Mouse (Mus musculus) hindbrain, postnatal 0 days (tissue): Measurements from ENCODE around the gene Sh3bgrl2. TPM values are rescaled to one million over a fixed set of nuclear protein-coding genes. Genes with fewer than 3 reads are reported as not detected.
A peak's percentile ranks its signal among the peaks of the same experiment; 100 is the strongest.

Source experiments
- ATAC-seq: fragments of 200-750 bp; cut with Nextera tagmentation; 2 replicates; pipeline ENCODE4 v1.8.0; 2017; ENCODE audit warnings: mild to moderate bottlenecking, moderate TSS enrichment, moderate library complexity
- DNase-seq: peaks from one replicate; pipeline ENCODE4 v3.0.0-alpha.2; 2015; ENCODE audit warnings: low spot score
- H3K27ac ChIP-seq: fragments of 300-500 bp; sonication (generic); 2 replicates; pipeline ENCODE4 v1.5.1; 2014; ENCODE audit warnings: mild to moderate bottlenecking
- H3K27me3 ChIP-seq: fragments of 300-500 bp; sonication (generic); 2 replicates; pipeline ENCODE4 v1.6.1; 2014; ENCODE audit warnings: low read length, mixed read lengths; ENCODE audit not compliant: insufficient read depth
- H3K36me3 ChIP-seq: fragments of 300-500 bp; sonication (generic); 2 replicates; pipeline ENCODE4 v1.6.1; 2014; ENCODE audit warnings: low read length, mixed read lengths; ENCODE audit not compliant: insufficient read depth
- H3K4me1 ChIP-seq: fragments of 300-500 bp; sonication (generic); 2 replicates; pipeline ENCODE4 v1.6.1; 2014; ENCODE audit warnings: antibody characterized with exemption, low read length, mixed read lengths; ENCODE audit not compliant: insufficient read depth
- H3K4me2 ChIP-seq: fragments of 300-500 bp; sonication (generic); 2 replicates; pipeline ENCODE4 v1.6.1; 2014; ENCODE audit warnings: low read depth, mild to moderate bottlenecking, low read length, moderate library complexity, mixed read lengths
- H3K4me3 ChIP-seq: fragments of 300-500 bp; sonication (generic); 2 replicates; pipeline ENCODE4 v1.5.1; 2014; ENCODE audit warnings: low read length
- H3K9ac ChIP-seq: fragments of 300-500 bp; sonication (generic); replicated peaks from 2 replicates; pipeline ENCODE4 v1.6.1; 2014; ENCODE audit warnings: mild to moderate bottlenecking, low read length, moderate library complexity, mixed read lengths
- H3K9me3 ChIP-seq: fragments of 300-500 bp; sonication (generic); 2 replicates; pipeline ENCODE4 v1.6.1; 2016; ENCODE audit warnings: low read length, mixed read lengths
- CTCF ChIP-seq: IDR thresholded peaks from 2 replicates; pipeline ENCODE4 v1.5.1; 2016; ENCODE audit warnings: antibody characterized with exemption, control low read depth, low read depth
- WGBS: fragments of 180-500 bp; shearing (Covaris S2); extraction: QIAGEN DNeasy Blood & Tissue Kit; methylation state at CpG from one replicate; pipeline ENCODE4 v1.1.7; 2014; 5-methylcytosine and 5-hydroxymethylcytosine counted together
- polyA plus RNA-seq: library from polyadenylated mRNA; unstranded; fragments of >200 nt; fragmentation: Nextera tagmentation; extraction: Ambion mirVana; gene quantifications from 2 replicates; pipeline ENCODE4 v1.2.1, GENCODE M21; 2015
- total RNA-seq: library from RNA; depleted of rRNA; stranded (reverse); fragments of >200 nt; gene quantifications from 2 replicates; pipeline ENCODE4 v1.2.3, GENCODE M21; 2014

The Sh3bgrl2 gene
- total and polyA plus RNA-seq, 2 experiments from 2014 or later = 7.1 to 11.9 TPM

DNA sequence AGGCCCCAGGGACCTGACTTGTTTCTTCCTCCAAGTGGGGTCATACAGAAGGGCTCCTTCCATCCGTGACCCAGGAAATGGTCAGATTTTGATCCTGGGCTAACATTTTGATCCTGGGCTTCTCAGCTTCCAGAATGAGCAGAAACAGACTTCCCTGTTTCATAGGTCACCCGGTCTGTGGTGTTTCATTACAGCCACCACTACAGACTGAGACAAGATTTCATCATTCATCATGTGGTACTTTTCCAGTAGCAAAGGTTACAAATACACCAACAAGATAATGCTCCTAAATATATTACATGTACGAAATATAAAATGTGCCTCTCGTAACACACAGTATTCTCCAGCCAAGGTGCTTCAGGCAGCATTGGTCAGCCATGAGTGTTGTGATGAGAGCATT is 27.3 kb downstream of the Sh3bgrl2 start:
- ATAC-seq (no peak), DNase-seq (no peak)
- Histone ChIP-seq H3K27me3 (no peaks in the 10 kb centered on the region), H3K9me3 (no peaks in the 10 kb centered on the region), H3K36me3 (0 out of 2 replicates have a peak, but pooled peaks cover 4% of the 10 kb centered on the region), H3K4me2 (no peak overlapping the region), H3K27ac (no peak overlapping the region), H3K4me3 (no peak overlapping the region), H3K4me1 (peaks cover 3% of the 10 kb centered on the region; the same call in 1 of the 2 replicates), H3K9ac (no peak overlapping the region)
- TF ChIP-seq CTCF = no peak
- 91% methylated on average over 4 of the region's 4 CpGs for WGBS

DNA sequence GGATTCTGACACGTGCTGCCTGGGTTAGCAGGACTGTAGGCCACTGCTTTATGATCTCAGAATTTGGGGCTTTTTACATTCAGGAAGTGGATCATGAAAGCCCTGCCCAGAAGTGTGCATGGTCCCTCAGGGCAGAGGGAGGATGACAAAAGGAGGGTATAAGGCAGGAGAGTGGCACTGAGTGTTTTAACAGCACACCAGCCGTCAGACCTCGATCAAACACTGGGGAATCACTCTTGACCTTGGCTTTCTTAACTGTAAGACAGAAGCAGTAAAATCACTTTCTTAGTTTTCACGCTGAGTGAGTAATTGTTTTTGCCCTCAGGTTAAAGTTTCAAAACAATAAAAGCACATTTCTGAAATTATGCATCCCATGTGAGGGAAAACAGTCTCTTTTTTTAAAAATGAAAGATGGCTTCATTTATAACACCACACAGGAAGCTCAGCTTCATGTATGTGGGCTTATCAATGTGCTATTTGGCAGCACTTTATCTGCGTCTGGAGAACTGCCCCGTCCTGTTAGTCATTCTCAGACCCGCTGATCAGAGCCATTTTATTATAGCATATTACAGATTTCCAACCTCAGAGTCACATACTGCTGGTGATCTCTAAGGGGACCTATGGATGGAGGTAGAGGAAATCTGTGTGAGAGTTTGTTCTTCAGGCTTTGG is 28.0 kb downstream of the Sh3bgrl2 start:
- Histone ChIP-seq H3K4me2 (no peak overlapping the region), H3K4me1 (peaks cover 3% of the 10 kb centered on the region; the same call in 1 of the 2 replicates), H3K9ac (no peak overlapping the region), H3K36me3 (0 out of 2 replicates have a peak, but pooled peaks cover 4% of the 10 kb centered on the region), H3K27ac (no peak overlapping the region; the same call in 1 of the 2 replicates), H3K9me3 (no peaks in the 10 kb centered on the region), H3K4me3 (no peak overlapping the region), H3K27me3 (no peaks in the 10 kb centered on the region)
- DNase-seq (no peak), ATAC-seq (peak; percentile 49)
- 55% methylated on average over 7 of the region's 7 CpGs for WGBS
- no peak for TF ChIP-seq CTCF

DNA sequence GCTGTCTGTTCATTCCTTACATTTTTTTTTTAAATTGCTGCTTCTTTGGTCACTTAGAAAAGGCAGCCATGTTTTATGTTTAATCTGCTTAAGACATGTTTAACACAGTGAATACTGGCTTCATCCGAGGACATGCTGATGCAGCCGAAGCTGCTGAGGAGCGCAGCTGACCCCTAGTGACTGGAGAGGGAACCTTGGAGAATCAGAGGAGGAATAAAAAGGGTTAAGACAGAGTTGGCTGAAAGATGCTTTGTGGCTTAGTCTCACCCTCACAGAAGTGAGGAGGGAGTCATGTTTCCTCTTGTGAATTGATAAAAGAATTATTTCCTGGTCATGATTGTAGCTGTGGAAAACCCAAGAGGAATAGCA is 28.5 kb downstream of the Sh3bgrl2 start:
- H3K4me3 ChIP-seq = no peak overlapping the region
- peaks cover 3% of the 10 kb centered on the region; the same call in 1 of the 2 replicates for H3K4me1 ChIP-seq
- 24% methylated on average over 3 of the region's 3 CpGs for WGBS
- 0 out of 2 replicates have a peak, but pooled peaks cover 4% of the 10 kb centered on the region for H3K36me3 ChIP-seq
- H3K27ac ChIP-seq = no peak overlapping the region; the same call in 1 of the 2 replicates
- DNase-seq (peak; percentile 83), ATAC-seq (peak; percentile 88)
- H3K27me3 ChIP-seq = no peaks in the 10 kb centered on the region
- H3K4me2 ChIP-seq = no peak overlapping the region
- no peaks in the 10 kb centered on the region for H3K9me3 ChIP-seq
- H3K9ac ChIP-seq = no peak overlapping the region
- peak; percentile 87 for TF ChIP-seq CTCF

DNA sequence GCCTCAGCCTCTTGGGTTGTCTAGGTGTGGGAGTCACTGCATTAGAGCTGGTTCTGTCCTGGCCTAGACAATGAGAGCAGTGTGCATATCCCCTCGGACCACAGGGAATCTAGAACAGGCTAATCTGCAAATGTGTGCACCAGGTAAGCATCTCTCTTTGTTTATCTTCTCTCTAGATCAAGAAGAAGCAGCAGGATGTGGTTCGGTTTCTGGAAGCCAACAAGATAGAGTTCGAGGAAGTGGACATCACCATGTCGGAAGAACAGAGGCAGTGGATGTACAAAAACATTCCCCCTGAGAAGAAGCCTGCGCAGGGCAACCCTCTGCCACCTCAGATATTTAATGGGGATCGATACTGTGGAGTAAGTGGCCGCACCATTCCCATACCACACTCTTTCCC is 29.1 kb downstream of the Sh3bgrl2 start:
- no peak overlapping the region for H3K27ac ChIP-seq
- no peak overlapping the region for H3K9ac ChIP-seq
- DNase-seq = no peak
- 0 out of 2 replicates have a peak, but pooled peaks cover 4% of the 10 kb centered on the region for H3K36me3 ChIP-seq
- no peaks in the 10 kb centered on the region for H3K9me3 ChIP-seq
- no peak for TF ChIP-seq CTCF
- WGBS = 84% methylated on average over 7 of the region's 7 CpGs
- peaks cover 3% of the 10 kb centered on the region; the same call in 1 of the 2 replicates for H3K4me1 ChIP-seq
- H3K4me2 ChIP-seq = no peak overlapping the region
- no peak overlapping the region for H3K4me3 ChIP-seq
- H3K27me3 ChIP-seq = no peaks in the 10 kb centered on the region
- no peak for ATAC-seq

DNA sequence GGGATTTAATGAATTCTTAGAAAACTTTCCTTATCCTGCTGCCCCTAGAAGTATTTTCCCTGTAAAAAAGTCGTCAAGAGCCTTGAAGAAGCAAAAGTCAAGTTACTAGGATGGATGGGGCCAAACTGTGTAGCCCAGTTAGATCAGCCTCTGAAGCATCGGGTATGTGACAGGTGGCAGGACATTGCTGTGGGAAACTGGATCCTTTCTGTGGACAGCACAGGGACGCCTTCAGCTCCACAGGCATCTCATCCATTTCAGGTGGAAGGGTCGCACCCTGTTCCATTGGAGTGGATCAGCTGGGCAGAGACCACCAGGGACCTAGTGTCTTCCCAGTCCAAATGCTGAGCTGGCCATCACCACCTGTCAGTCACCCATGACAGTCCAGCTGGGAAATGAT is 30.9 kb downstream of the Sh3bgrl2 start:
- WGBS = 78% methylated on average over 4 of the region's 4 CpGs
- TF ChIP-seq CTCF = no peak
- no peak for ATAC-seq

DNA sequence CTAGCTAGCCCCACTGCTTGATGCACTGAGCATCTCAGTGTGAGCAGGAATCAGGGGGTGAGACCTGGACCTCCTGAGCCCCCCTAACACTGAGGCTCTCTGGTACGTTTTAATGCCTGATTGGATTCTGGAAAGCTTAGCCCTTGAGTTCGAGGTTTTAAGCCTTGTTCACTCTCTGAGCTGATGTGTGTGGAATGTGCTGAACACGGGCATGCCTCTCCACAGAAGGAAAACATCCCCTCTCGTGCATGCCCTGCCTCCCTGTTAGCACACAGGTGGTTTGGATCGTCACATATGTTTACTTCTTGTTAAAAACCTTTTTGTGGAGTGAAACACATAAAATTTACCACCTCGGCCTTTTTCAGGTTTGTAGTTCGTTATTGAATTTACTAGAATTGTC is 34.6 kb downstream of the Sh3bgrl2 start:
- no peak overlapping the region for H3K4me3 ChIP-seq
- ATAC-seq = no peak

More for the DNA sequence above, 30.9 kb downstream of the Sh3bgrl2 start:
- Histone ChIP-seq H3K9me3 (0 out of 2 replicates have a peak, but pooled peaks cover 2% of the 10 kb centered on the region), H3K9ac (no peak overlapping the region), H3K36me3 (0 out of 2 replicates have a peak, but pooled peaks cover 4% of the 10 kb centered on the region), H3K4me1 (0 out of 2 replicates have a peak, but pooled peaks cover 3% of the 10 kb centered on the region), H3K4me2 (no peak overlapping the region), H3K4me3 (no peak overlapping the region), H3K27ac (no peak overlapping the region), H3K27me3 (no peaks in the 10 kb centered on the region)
- DNase-seq = no peak

More for the DNA sequence above, 34.6 kb downstream of the Sh3bgrl2 start:
- Histone ChIP-seq H3K27ac (no peak overlapping the region), H3K9me3 (0 out of 2 replicates have a peak, but pooled peaks cover 2% of the 10 kb centered on the region), H3K9ac (no peak overlapping the region), H3K36me3 (0 out of 2 replicates have a peak, but pooled peaks cover 4% of the 10 kb centered on the region), H3K27me3 (no peaks in the 10 kb centered on the region), H3K4me1 (no peaks in the 10 kb centered on the region), H3K4me2 (no peak overlapping the region)
- no peak for DNase-seq
- TF ChIP-seq CTCF = no peak
- WGBS = 78% methylated on average over 7 of the region's 7 CpGs
